In the genomic region with DNA sequence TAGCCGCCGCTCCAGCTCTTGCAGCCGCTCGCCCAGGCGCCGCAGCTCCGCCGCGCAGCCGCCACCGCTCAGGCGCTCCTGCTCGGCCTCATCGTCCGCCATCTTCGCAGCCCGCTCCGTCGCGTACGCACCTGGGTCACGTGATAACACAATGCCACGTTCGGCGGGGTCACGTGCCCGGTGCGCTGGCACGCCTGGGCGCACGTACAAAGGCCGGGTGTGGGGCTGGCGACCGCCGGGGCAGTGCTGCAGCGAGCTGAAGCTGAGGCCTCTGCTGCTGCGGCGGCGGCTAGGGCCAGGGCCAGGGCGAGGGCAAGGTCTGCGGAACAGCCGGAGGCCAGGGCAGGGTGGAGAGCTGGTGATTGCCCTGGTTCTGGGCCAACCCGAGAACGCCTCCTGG, we compare ENCODE assay signal across 8 mouse cellular contexts. TPM values are rescaled to one million over a fixed set of nuclear protein-coding genes. Genes with fewer than 3 reads are reported as not detected.
DNase-seq lines count a peak whose midpoint lies in the region; ATAC-seq and TF ChIP-seq lines count a peak whose summit lies in the region.

A gene (minus strand): TSS at position 143 of the 400 bp plus-strand sequence.

- DNase-seq in ES-E14 (ENCODE audit: low read depth, low spot score) = peak; percentile 79
- DNase-seq in cerebellum, adult 11 months = peak; percentile 94
- peak; percentile 95 for DNase-seq in heart, postnatal 10 days
- DNase-seq in layer of hippocampus, adult 11-12 months (ENCODE audit: low spot score) = peak; percentile 95
- peak; percentile 94 for DNase-seq in liver, postnatal 0 days
- DNase-seq in telencephalon, adult 2 months (ENCODE audit: low read depth, low spot score) = peak; percentile 87

- 0% methylated on average over 44 of the region's 44 CpGs for WGBS in forebrain, embryonic 13.5 days
- WGBS in liver, postnatal 0 days (ENCODE audit: insufficient replicate concordance) = under 1% methylated on average over 29 of the region's 44 CpGs
- WGBS in neural tube, embryonic 13.5 days = 1% methylated on average over 41 of the region's 44 CpGs

- H3K9ac ChIP-seq in ES-E14 (ENCODE audit: insufficient read depth, low read depth, low read length, poor library complexity, severe bottlenecking) = peak within 1 kb of the TSS; percentile 94
- H3K9ac ChIP-seq in forebrain, embryonic 13.5 days = peak within 1 kb of the TSS; percentile 100
- peak within 1 kb of the TSS; percentile 94 for H3K9ac ChIP-seq in liver, postnatal 0 days (replicated peaks)
- H3K9ac ChIP-seq in neural tube, embryonic 13.5 days = peak within 1 kb of the TSS; percentile 99

- peak within 1 kb of the TSS; percentile 72 to 83 for H3K4me3 ChIP-seq in ES-E14 (ENCODE audit: insufficient read depth in 1 of 2, low read depth in 1 of 2, low read length in 2 of 2, poor library complexity in 1 of 2, severe bottlenecking in 1 of 2)
- H3K4me3 ChIP-seq in forebrain, embryonic 13.5 days = peak within 1 kb of the TSS; percentile 95
- peak within 1 kb of the TSS; percentile 96 for H3K4me3 ChIP-seq in liver, postnatal 0 days (ENCODE audit: low read depth, low read length)
- H3K4me3 ChIP-seq in neural tube, embryonic 13.5 days = peak within 1 kb of the TSS; percentile 95

- peaks cover 2% of the 10 kb centered on the region; the same call in 1 of the 2 replicates for H3K36me3 ChIP-seq in ES-E14 (ENCODE audit: control insufficient read depth, insufficient read depth, low read length, poor library complexity, severe bottlenecking)
- peaks cover 8% of the 10 kb centered on the region for H3K36me3 ChIP-seq in forebrain, embryonic 13.5 days (ENCODE audit: poor library complexity, severe bottlenecking)
- H3K36me3 ChIP-seq in liver, postnatal 0 days (replicated peaks; ENCODE audit: insufficient read depth, low read length) = no peaks in the 10 kb centered on the region
- no peaks in the 10 kb centered on the region for H3K36me3 ChIP-seq in neural tube, embryonic 13.5 days

- H3K4me1 ChIP-seq in ES-E14 (ENCODE audit: control insufficient read depth in 2 of 2, insufficient read depth in 2 of 2, low read length in 2 of 2, poor library complexity in 1 of 2) = peaks cover 6 to 8% of the 10 kb centered on the region in 2 experiments
- H3K4me1 ChIP-seq in forebrain, embryonic 13.5 days = peaks cover 33% of the 10 kb centered on the region
- peaks cover 26% of the 10 kb centered on the region for H3K4me1 ChIP-seq in liver, postnatal 0 days (ENCODE audit: insufficient read depth)
- peaks cover 40% of the 10 kb centered on the region for H3K4me1 ChIP-seq in neural tube, embryonic 13.5 days (replicated peaks)

- no peaks in the 10 kb centered on the region; the same call in 1 of the 2 replicates for H3K27me3 ChIP-seq in forebrain, embryonic 13.5 days
- H3K27me3 ChIP-seq in liver, postnatal 0 days (ENCODE audit: insufficient read depth, low read length) = no peaks in the 10 kb centered on the region
- no peaks in the 10 kb centered on the region for H3K27me3 ChIP-seq in neural tube, embryonic 13.5 days

- no peaks in the 10 kb centered on the region for H3K9me3 ChIP-seq in ES-E14 (ENCODE audit: control insufficient read depth, insufficient read depth, low read depth, low read length)
- no peaks in the 10 kb centered on the region for H3K9me3 ChIP-seq in forebrain, embryonic 13.5 days (replicated peaks)
- H3K9me3 ChIP-seq in liver, postnatal 0 days (ENCODE audit: low read length) = no peaks in the 10 kb centered on the region
- H3K9me3 ChIP-seq in neural tube, embryonic 13.5 days = no peaks in the 10 kb centered on the region

- peak within 1 kb of the TSS; percentile 97 for H3K27ac ChIP-seq in ES-E14 (ENCODE audit: insufficient read depth, low read depth, low read length, poor library complexity, severe bottlenecking)
- H3K27ac ChIP-seq in forebrain, embryonic 13.5 days = peak within 1 kb of the TSS; percentile 99
- peak within 1 kb of the TSS; percentile 98 for H3K27ac ChIP-seq in liver, postnatal 0 days (ENCODE audit: low read depth)
- peak within 1 kb of the TSS; percentile 99 for H3K27ac ChIP-seq in neural tube, embryonic 13.5 days (replicated peaks)

- ATAC-seq in forebrain, embryonic 13.5 days = peak; percentile 95
- ATAC-seq in liver, postnatal 0 days = peak; percentile 86
- peak; percentile 94 for ATAC-seq in neural tube, embryonic 13.5 days (ENCODE audit: low read depth)

- peak within 1 kb of the TSS; percentile 77 for H3K4me2 ChIP-seq in forebrain, embryonic 13.5 days
- H3K4me2 ChIP-seq in liver, postnatal 0 days (ENCODE audit: low read depth, low read length) = peak within 1 kb of the TSS; percentile 78
- peak within 1 kb of the TSS; percentile 78 for H3K4me2 ChIP-seq in neural tube, embryonic 13.5 days

- in situ Hi-C loops in ES-E14 (cut with MboI; ENCODE audit: low sequenced_read_pairs in 2 of 2, unreplicated experiment in 2 of 2) = no loop called here

- no peak for TF ChIP-seq EP300 in liver, postnatal 0 days (IDR thresholded peaks at IDR 0.05; ENCODE audit: low read depth)

- intact Hi-C loops in heart, postnatal 10 days (cut with DNase I) = loop anchor here (2.0 to 10.0 kb wide), 3 partner anchors 71 to 198 kb away; a partner anchor contains a TSS

- no peak for TF ChIP-seq CTCF in liver, postnatal 0 days (IDR thresholded peaks at IDR 0.05; ENCODE audit: low read depth)

TF ChIP-seq in ES-E14, 5 proteins besides CTCF, POLR2A, EP300 and RAD21:
- TF ChIP-seq MAFK (IDR thresholded peaks at IDR 0.05; ENCODE audit: insufficient read depth, low read depth, low read length) (no peak), HCFC1 (IDR thresholded peaks at IDR 0.05; ENCODE audit: borderline replicate concordance, insufficient read depth, low read length) (peak; percentile 75; the same call in 1 of the 2 replicates), CHD2 (IDR thresholded peaks at IDR 0.05; ENCODE audit: low read depth, low read length) (no peak), ZNF384 (IDR thresholded peaks at IDR 0.05; ENCODE audit: low read depth, low read length) (no peak)
TF ChIP-seq in ES-E14: peak in this region for 1.

RNA-seq across cellular contexts. Expression of the gene that starts here (rescaled TPM):
- 25.3 and 31.8 TPM in 2 replicates for total RNA-seq in ES-E14 (2012; rRNA removed)
- 34.8 and 37.9 TPM in 2 replicates for polyA plus RNA-seq in forebrain, embryonic 13.5 days (2015; fragmentation: Nextera tagmentation; extraction: Ambion mirVana)
- 10 to 100 TPM; 21.4 to 22.4 TPM for total RNA-seq in heart, postnatal 10 days (2021)
- 3.6 and 4.5 TPM in 2 replicates for polyA plus RNA-seq in liver, postnatal 0 days (2015; fragmentation: Nextera tagmentation; extraction: Ambion mirVana)
- 29.0 and 31.5 TPM in 2 replicates for polyA plus RNA-seq in neural tube, embryonic 13.5 days (2015; fragmentation: Nextera tagmentation; extraction: Ambion mirVana)

Comparison
In these comparisons a context has a peak if more than half of its experiments do, and no peak if none do; other contexts are left out.
1. Peak in every context shown above with its lines: DNase-seq, ATAC-seq, H3K4me3 ChIP-seq and H3K27ac ChIP-seq.